Mouse (Mus musculus): Measurements from ENCODE around the gene Efcab12. TPM values are rescaled to one million over a fixed set of nuclear protein-coding genes. Genes with fewer than 3 reads are reported as not detected.
A peak's percentile ranks its signal among the peaks of the same experiment; 100 is the strongest.

The Efcab12 gene
- polyA plus RNA-seq, 1 experiment from 2014 or later: 1.4 TPM

DNA sequence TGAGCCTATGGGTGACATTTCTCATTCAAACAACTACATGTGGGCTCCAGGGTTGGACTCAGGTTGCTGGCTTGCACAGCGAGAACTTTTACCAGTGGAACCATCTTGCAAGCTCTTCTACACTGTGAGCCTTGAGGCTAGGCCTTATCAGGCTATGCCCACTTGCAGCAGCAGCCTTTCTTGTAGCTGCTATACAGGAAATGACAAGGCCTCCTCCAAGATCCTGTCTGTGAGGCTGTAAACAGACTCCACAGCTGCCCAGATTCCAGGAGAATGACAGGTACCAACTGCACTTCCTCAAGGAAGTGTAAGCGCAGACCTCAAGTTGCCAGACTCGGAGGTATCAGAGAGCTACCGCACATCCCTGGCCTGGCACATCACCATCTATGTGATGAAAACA, 70.0 kb downstream of the Efcab12 start:
- Histone ChIP-seq H3K4me2 (ENCODE audit: low read depth) (no peak overlapping the region), H3K27ac (ENCODE audit: low read depth, low read length) (no peak overlapping the region), H3K4me1 (ENCODE audit: control insufficient read depth, insufficient read depth, low read length) (peaks cover 2% of the 10 kb centered on the region; the same call in 1 of the 2 replicates), H3K27me3 (ENCODE audit: control insufficient read depth, insufficient read depth, low read length) (no peaks in the 10 kb centered on the region), H3K9ac (ENCODE audit: low read length) (no peak overlapping the region), H3K9me3 (ENCODE audit: control insufficient read depth, low read length) (no peaks in the 10 kb centered on the region), H3K36me3 (ENCODE audit: control insufficient read depth, insufficient read depth, low read length) (no peaks in the 10 kb centered on the region), H3K4me3 (ENCODE audit: low read depth, low read length) (no peak overlapping the region)
- WGBS: 87% methylated on average over 4 of the region's 4 CpGs
- DNase-seq (ENCODE audit: low spot score): no peak
- no peak for ATAC-seq (ENCODE audit: insufficient read depth, low FRiP score, low TSS enrichment)

DNA sequence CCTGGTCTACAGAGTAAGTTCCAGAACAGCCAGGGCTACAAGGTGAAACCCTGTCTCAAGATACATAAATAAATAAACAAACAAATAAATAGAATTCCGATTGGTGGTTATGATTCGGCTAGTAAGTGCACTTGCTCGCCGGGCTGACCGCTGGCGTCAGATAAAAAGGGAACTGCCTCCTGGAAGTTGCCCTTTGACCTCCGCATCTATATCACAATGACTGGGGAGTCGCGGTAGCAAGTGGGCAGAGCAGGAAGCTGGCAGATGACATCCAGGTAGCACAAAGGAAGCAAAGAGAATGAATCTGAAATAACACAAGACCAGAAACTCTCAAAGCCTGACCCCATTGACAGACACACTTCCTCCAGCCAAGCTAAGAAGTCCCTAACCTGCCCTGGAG, 70.9 kb downstream of the Efcab12 start:
- H3K36me3 ChIP-seq (ENCODE audit: control insufficient read depth, insufficient read depth, low read length): no peaks in the 10 kb centered on the region
- H3K4me3 ChIP-seq (ENCODE audit: low read depth, low read length): no peak overlapping the region
- H3K9ac ChIP-seq (ENCODE audit: low read length): no peak overlapping the region
- H3K4me2 ChIP-seq (ENCODE audit: low read depth): no peak overlapping the region
- DNase-seq (ENCODE audit: low spot score) (no peak), ATAC-seq (ENCODE audit: insufficient read depth, low FRiP score, low TSS enrichment) (no peak)
- no peak overlapping the region for H3K27ac ChIP-seq (ENCODE audit: low read depth, low read length)
- 54% methylated on average over 9 of the region's 9 CpGs for WGBS
- H3K9me3 ChIP-seq (ENCODE audit: control insufficient read depth, low read length): no peaks in the 10 kb centered on the region
- H3K27me3 ChIP-seq (ENCODE audit: control insufficient read depth, insufficient read depth, low read length): no peaks in the 10 kb centered on the region
- H3K4me1 ChIP-seq (ENCODE audit: control insufficient read depth, insufficient read depth, low read length): peaks cover 7% of the 10 kb centered on the region

DNA sequence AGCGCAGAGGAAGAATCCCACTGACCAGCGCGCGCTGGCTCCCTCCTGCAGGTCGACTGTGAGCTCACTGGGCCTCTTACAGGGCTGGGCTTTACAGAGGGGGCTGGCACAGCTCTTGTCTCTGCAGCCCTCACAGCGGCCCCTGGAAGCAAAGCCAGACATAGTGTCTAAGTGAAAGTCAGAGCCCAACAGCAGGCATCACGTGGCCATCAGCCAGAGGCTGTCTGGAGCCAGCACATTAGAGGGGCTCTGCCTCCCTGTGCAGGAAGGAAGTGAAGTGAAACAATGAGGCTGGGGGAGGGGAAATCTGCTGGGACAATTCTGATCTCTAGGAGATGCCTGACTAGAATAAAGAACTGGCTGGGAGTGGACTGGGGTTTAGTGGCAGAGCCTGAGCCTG, 74.0 kb downstream of the Efcab12 start:
- no peak overlapping the region for H3K4me3 ChIP-seq (ENCODE audit: low read depth, low read length)
- H3K27ac ChIP-seq (ENCODE audit: low read depth, low read length): peak overlapping the region; percentile 88
- no peak overlapping the region for H3K4me2 ChIP-seq (ENCODE audit: low read depth)
- peak; percentile 84 for DNase-seq (ENCODE audit: low spot score)
- peak; percentile 87 for ATAC-seq (ENCODE audit: insufficient read depth, low FRiP score, low TSS enrichment)
- peaks cover 11% of the 10 kb centered on the region for H3K4me1 ChIP-seq (ENCODE audit: control insufficient read depth, insufficient read depth, low read length)
- peak overlapping the region; percentile 40 for H3K9ac ChIP-seq (ENCODE audit: low read length)
- no peaks in the 10 kb centered on the region for H3K9me3 ChIP-seq (ENCODE audit: control insufficient read depth, low read length)
- WGBS: 8% methylated on average over 7 of the region's 7 CpGs
- no peaks in the 10 kb centered on the region for H3K27me3 ChIP-seq (ENCODE audit: control insufficient read depth, insufficient read depth, low read length)
- H3K36me3 ChIP-seq (ENCODE audit: control insufficient read depth, insufficient read depth, low read length): no peaks in the 10 kb centered on the region

DNA sequence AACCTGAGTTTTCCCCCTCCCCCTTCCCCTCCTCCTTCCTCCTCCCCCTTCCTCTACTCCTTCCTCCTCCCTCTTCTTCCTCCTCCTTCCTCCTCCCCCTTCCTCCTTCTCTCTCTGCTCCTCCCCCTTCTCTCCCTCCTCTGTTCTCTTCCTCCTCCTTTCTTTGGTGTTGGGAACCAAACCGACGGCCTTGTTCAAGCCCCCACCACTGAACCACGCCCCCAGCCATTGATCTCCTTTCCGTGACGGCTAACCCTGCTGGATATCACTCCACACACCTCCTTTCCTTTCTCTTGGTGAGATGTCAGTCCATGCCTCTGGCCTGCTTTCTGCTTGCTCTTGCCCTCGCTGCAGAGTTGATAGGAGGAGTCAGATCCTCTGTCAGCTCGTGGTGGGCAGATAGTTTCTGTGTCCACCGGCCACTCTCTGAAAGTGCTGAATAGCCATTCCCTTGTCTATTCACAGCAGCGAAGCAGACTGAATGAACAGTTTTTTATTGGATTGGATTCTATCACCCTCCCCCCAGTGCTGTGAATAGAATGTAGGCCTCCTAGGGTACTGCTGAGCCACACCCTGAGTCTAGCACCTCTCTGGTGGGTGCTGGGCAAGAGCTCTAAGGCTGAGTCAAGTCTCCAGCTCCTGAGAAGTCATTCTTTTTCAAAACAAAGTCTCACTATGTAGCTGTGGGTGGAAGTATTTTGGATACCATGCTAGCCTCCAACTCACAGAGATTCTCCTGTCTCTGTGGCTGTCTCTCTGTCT, 76.0 kb downstream of the Efcab12 start, which contains the start of gene Tmem40:
Gene Tmem40 (minus strand): TSS at position 416 of the 762 bp plus-strand sequence.
- no peak within 1 kb of the TSS for H3K4me3 ChIP-seq (ENCODE audit: low read depth, low read length)
- no peaks in the 10 kb centered on the region for H3K36me3 ChIP-seq (ENCODE audit: control insufficient read depth, insufficient read depth, low read length)
- peaks cover 11% of the 10 kb centered on the region for H3K4me1 ChIP-seq (ENCODE audit: control insufficient read depth, insufficient read depth, low read length)
- H3K9ac ChIP-seq (ENCODE audit: low read length): no peak within 1 kb of the TSS
- peak; percentile 21; the same call in 1 of the 2 replicates for ATAC-seq (ENCODE audit: insufficient read depth, low FRiP score, low TSS enrichment)
- no peaks in the 10 kb centered on the region for H3K9me3 ChIP-seq (ENCODE audit: control insufficient read depth, low read length)
- peak; percentile 61 for DNase-seq (ENCODE audit: low spot score)
- no peaks in the 10 kb centered on the region for H3K27me3 ChIP-seq (ENCODE audit: control insufficient read depth, insufficient read depth, low read length)
- 2% methylated on average over 9 of the region's 9 CpGs for whole genome bisulfite sequencing
- no peak within 1 kb of the TSS for H3K4me2 ChIP-seq (ENCODE audit: low read depth)
- peak within 1 kb of the TSS; percentile 62 for H3K27ac ChIP-seq (ENCODE audit: low read depth, low read length)

DNA sequence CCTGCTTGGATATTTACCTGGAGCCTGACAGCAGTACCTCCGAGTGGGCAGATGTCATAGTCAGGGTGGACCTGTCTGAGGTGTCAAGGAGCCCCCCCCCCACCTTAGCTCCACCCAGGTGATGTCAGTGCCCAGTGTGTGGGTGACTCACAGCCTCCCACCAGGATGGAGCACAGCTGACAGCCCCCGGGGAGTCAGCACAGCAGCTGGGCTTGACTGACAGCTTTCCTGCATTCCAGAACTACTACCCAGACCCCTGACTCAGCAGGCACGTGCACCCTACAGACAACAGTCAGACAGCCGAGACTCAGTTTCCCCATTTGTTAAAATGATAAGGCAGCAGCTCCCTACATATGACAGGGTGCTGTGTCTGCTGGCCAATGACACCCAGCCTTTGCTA, 77.2 kb downstream of the Efcab12 start:
- Histone ChIP-seq H3K4me3 (ENCODE audit: low read depth, low read length) (no peak overlapping the region), H3K27ac (ENCODE audit: low read depth, low read length) (no peak overlapping the region), H3K9me3 (ENCODE audit: control insufficient read depth, low read length) (no peaks in the 10 kb centered on the region), H3K36me3 (ENCODE audit: control insufficient read depth, insufficient read depth, low read length) (no peaks in the 10 kb centered on the region), H3K4me2 (ENCODE audit: low read depth) (no peak overlapping the region), H3K9ac (ENCODE audit: low read length) (no peak overlapping the region), H3K27me3 (ENCODE audit: control insufficient read depth, insufficient read depth, low read length) (no peaks in the 10 kb centered on the region), H3K4me1 (ENCODE audit: control insufficient read depth, insufficient read depth, low read length) (peaks cover 11% of the 10 kb centered on the region)
- 73% methylated on average over 4 of the region's 4 CpGs for whole genome bisulfite sequencing
- DNase-seq (ENCODE audit: low spot score) (no peak), ATAC-seq (ENCODE audit: insufficient read depth, low FRiP score, low TSS enrichment) (no peak)

Small RNA genes within 50 kb of the gene (microRNA-seq; reads per million reads assigned to microRNA genes)
- gene Mir7660: not detected

Other genes with a start within 250 kb of the Efcab12 start
- 0.12 TPM in 1 of 2 replicates, not detected in the other for gene Mkrn2os, start 245.8 kb downstream of the Efcab12 start, polyA plus RNA-seq (2014; fragmentation: Nextera tagmentation; extraction: Ambion mirVana)
- 29.2 and 33.1 TPM in 2 replicates for gene Mkrn2, start 236.5 kb downstream of the Efcab12 start, polyA plus RNA-seq (2014; fragmentation: Nextera tagmentation; extraction: Ambion mirVana)
- gene Raf1, start 161.8 kb downstream of the Efcab12 start, polyA plus RNA-seq (2014; fragmentation: Nextera tagmentation; extraction: Ambion mirVana): 158 and 161 TPM in 2 replicates
- 2.0 and 2.3 TPM in 2 replicates for gene Tmem40, start 76.0 kb downstream of the Efcab12 start, polyA plus RNA-seq (2014; fragmentation: Nextera tagmentation; extraction: Ambion mirVana)
- 37.7 and 37.9 TPM in 2 replicates for gene Cand2, start 63.9 kb downstream of the Efcab12 start, polyA plus RNA-seq (2014; fragmentation: Nextera tagmentation; extraction: Ambion mirVana)
- gene Rpl32, start 29.7 kb downstream of the Efcab12 start, polyA plus RNA-seq (2014; fragmentation: Nextera tagmentation; extraction: Ambion mirVana): 1,610 and 1,750 TPM in 2 replicates
- 19.7 and 20.8 TPM in 2 replicates for gene Mbd4, start 15.0 kb upstream of the Efcab12 start, polyA plus RNA-seq (2014; fragmentation: Nextera tagmentation; extraction: Ambion mirVana)
- gene Ift122, start 15.1 kb upstream of the Efcab12 start, polyA plus RNA-seq (2014; fragmentation: Nextera tagmentation; extraction: Ambion mirVana): 24.4 and 31.6 TPM in 2 replicates
- gene Rho, start 93.3 kb upstream of the Efcab12 start, polyA plus RNA-seq (2014; fragmentation: Nextera tagmentation; extraction: Ambion mirVana): not detected in 2 replicates
- gene H1foo, start 106.5 kb upstream of the Efcab12 start, polyA plus RNA-seq (2014; fragmentation: Nextera tagmentation; extraction: Ambion mirVana): not detected in 2 replicates
- gene Plxnd1, start 156.6 kb upstream of the Efcab12 start, polyA plus RNA-seq (2014; fragmentation: Nextera tagmentation; extraction: Ambion mirVana): 23.8 and 28.7 TPM in 2 replicates